Mouse (Mus musculus) gastrocnemius, adult 8-10 months (tissue): ENCODE measurements around the gene Gfod2. TPM values are rescaled to one million over a fixed set of nuclear protein-coding genes. Genes with fewer than 3 reads are reported as not detected.

Experiments used
- DNase-seq, 2 experiments: peaks; one replicate each; pipeline ENCODE4 v3.0.0; 2022; ENCODE audit warnings: low spot score in 2 of 2
- total RNA-seq, 4 experiments: library from RNA; stranded (reverse); gene quantifications; 2 replicates each; pipeline ENCODE4 v1.2.4; 2022

Gene Gfod2
- total RNA-seq, 4 experiments from 2014 or later: 7.0 to 9.1 (median 8.3) TPM

- peak in 1 of 2 experiments; percentile 43 for DNase-seq
Measured at GRCm38 (mm10) chr8:105685796-105686308, 72.6 kb downstream of the Gfod2 start, which contains the start of gene Carmil2. Gene Carmil2 (plus strand): TSS chr8:105686274.

GRCm38 (mm10) chr8:105685325-105685724 is 73.1 kb downstream of the Gfod2 start:
- DNase-seq: no peak

- no peak for DNase-seq
Measured at GRCm38 (mm10) chr8:105677891-105678290, 80.6 kb downstream of the Gfod2 start.

Other genes starting within 250 kb of the Gfod2 start
- gene Hsd11b2, start 239.9 kb downstream of the Gfod2 start, total RNA-seq: under 1 TPM in 2 of 4 experiments, not detected in 2; 0.12 to 0.62 TPM
- 10 to 100 TPM; 42.2 to 45.3 (median 44.1) TPM for gene Atp6v0d1, start 192.6 kb downstream of the Gfod2 start, total RNA-seq
- 10 to 100 TPM; 15.8 to 17.2 (median 16.6) TPM for gene Ripor1, start 153.4 kb downstream of the Gfod2 start, total RNA-seq
- 10 to 100 TPM; 32.9 to 39.2 (median 34.2) TPM for gene Ctcf, start 122.1 kb downstream of the Gfod2 start, total RNA-seq
- not detected for gene Agrp, start 121.3 kb downstream of the Gfod2 start, total RNA-seq
- gene Carmil2, start 72.4 kb downstream of the Gfod2 start, total RNA-seq: not detected
- 1 to 10 TPM; 3.4 to 5.8 (median 4.4) TPM for gene Acd, start 57.6 kb downstream of the Gfod2 start, total RNA-seq
- gene Pard6a, start 57.5 kb downstream of the Gfod2 start, total RNA-seq: 1 to 10 TPM; 5.5 to 8.1 (median 6.7) TPM
- gene 4933405L10Rik, start 51.0 kb downstream of the Gfod2 start, total RNA-seq: not detected
- gene Enkd1, start 50.5 kb downstream of the Gfod2 start, total RNA-seq: under 1 TPM; 0.48 to 0.54 (median 0.52) TPM
- 10 to 100 TPM; 19.3 to 25.2 (median 23.0) TPM for gene Ranbp10, start 68.7 kb upstream of the Gfod2 start, total RNA-seq
- not detected for gene Tsnaxip1, start 69.1 kb upstream of the Gfod2 start, total RNA-seq
- 1 to 10 TPM in 1 of 4 experiments, under 1 TPM in 3; 0.31 to 1.4 (median 0.72) TPM for gene Cenpt, start 94.6 kb upstream of the Gfod2 start, total RNA-seq
- gene Thap11, start 96.5 kb upstream of the Gfod2 start, total RNA-seq: 10 to 100 TPM; 20.4 to 24.1 (median 22.0) TPM
- gene Nutf2, start 101.9 kb upstream of the Gfod2 start, total RNA-seq: 10 to 100 TPM; 21.4 to 44.7 (median 25.5) TPM
- 10 to 100 TPM; 18.8 to 21.9 (median 20.0) TPM for gene Edc4, start 122.2 kb upstream of the Gfod2 start, total RNA-seq
- not detected for gene Nrn1l, start 134.9 kb upstream of the Gfod2 start, total RNA-seq
- 10 to 100 TPM; 10.9 to 14.7 (median 12.8) TPM for gene Pskh1, start 141.8 kb upstream of the Gfod2 start, total RNA-seq
- gene Ctrl, start 175.2 kb upstream of the Gfod2 start, total RNA-seq: not detected
- gene Psmb10, start 179.8 kb upstream of the Gfod2 start, total RNA-seq: 10 to 100 TPM; 15.3 to 22.6 (median 19.7) TPM
- gene Lcat, start 184.7 kb upstream of the Gfod2 start, total RNA-seq: under 1 TPM in 2 of 4 experiments, not detected in 2; 0.24 to 0.78 TPM
- gene Slc12a4, start 207.4 kb upstream of the Gfod2 start, total RNA-seq: 10 to 100 TPM; 11.8 to 12.7 (median 12.0) TPM
- gene Dpep3, start 220.8 kb upstream of the Gfod2 start, total RNA-seq: not detected
- 10 to 100 TPM; 10.3 to 12.7 (median 10.8) TPM for gene Dus2, start 232.7 kb upstream of the Gfod2 start, total RNA-seq
- gene Dpep2nb, start 247.3 kb upstream of the Gfod2 start, total RNA-seq: not detected